Mouse (Mus musculus): ENCODE data around the gene Tuba3a. TPM values are rescaled to one million over a fixed set of nuclear protein-coding genes. Genes with fewer than 3 reads are reported as not detected.

Tuba3a gene
- polyA plus RNA-seq, 2 experiments = 0.47 TPM; not detected in 1

- Histone ChIP-seq H3K4me2 (replicated peaks; ENCODE audit: low read depth, low read length, severe bottlenecking) (no peak overlapping the region), H3K4me3 (replicated peaks; ENCODE audit: low read length) (no peak overlapping the region), H3K9ac (ENCODE audit: low read depth, low read length, severe bottlenecking) (no peak overlapping the region), H3K27me3 (ENCODE audit: control insufficient read depth, insufficient read depth, low read length) (no peaks in the 10 kb centered on the region), H3K4me1 (ENCODE audit: control insufficient read depth, insufficient read depth, low read length) (peaks cover 5% of the 10 kb centered on the region), H3K27ac (replicated peaks; ENCODE audit: low read depth, low read length) (no peak overlapping the region), H3K36me3 (ENCODE audit: control insufficient read depth, insufficient read depth, low read length) (no peaks in the 10 kb centered on the region), H3K9me3 (ENCODE audit: control insufficient read depth, low read length) (no peaks in the 10 kb centered on the region)
- ATAC-seq (ENCODE audit: low FRiP score, low read depth) (no peak), DNase-seq (ENCODE audit: low spot score) (no peak)
- TF ChIP-seq POLR2A (IDR thresholded peaks at IDR 0.05; ENCODE audit: borderline replicate concordance, extremely low read depth, insufficient read depth, insufficient read length) = no peak
- 78% methylated on average over 6 of the region's 6 CpGs for WGBS
Measured at GRCm38 (mm10) chr6:125236341-125236740, 49.5 kb downstream of the Tuba3a start.

GRCm38 (mm10) chr6:125234520-125234828 lies 51.4 kb downstream of the Tuba3a start:
- Histone ChIP-seq H3K27ac (replicated peaks; ENCODE audit: low read depth, low read length) (no peak overlapping the region), H3K9ac (ENCODE audit: low read depth, low read length, severe bottlenecking) (no peak overlapping the region), H3K4me2 (replicated peaks; ENCODE audit: low read depth, low read length, severe bottlenecking) (no peak overlapping the region), H3K4me3 (replicated peaks; ENCODE audit: low read length) (no peak overlapping the region), H3K36me3 (ENCODE audit: control insufficient read depth, insufficient read depth, low read length) (no peaks in the 10 kb centered on the region), H3K9me3 (ENCODE audit: control insufficient read depth, low read length) (no peaks in the 10 kb centered on the region), H3K4me1 (ENCODE audit: control insufficient read depth, insufficient read depth, low read length) (peaks cover 5% of the 10 kb centered on the region), H3K27me3 (ENCODE audit: control insufficient read depth, insufficient read depth, low read length) (no peaks in the 10 kb centered on the region)
- no peak for TF ChIP-seq POLR2A (IDR thresholded peaks at IDR 0.05; ENCODE audit: borderline replicate concordance, extremely low read depth, insufficient read depth, insufficient read length)
- no peak for DNase-seq (ENCODE audit: low spot score)
- ATAC-seq (ENCODE audit: low FRiP score, low read depth) = no peak
- WGBS = 52% methylated on average over 5 of the region's 5 CpGs

GRCm38 (mm10) chr6:125233816-125234519 lies 51.9 kb downstream of the Tuba3a start:
- H3K36me3 ChIP-seq (ENCODE audit: control insufficient read depth, insufficient read depth, low read length) = no peaks in the 10 kb centered on the region
- H3K9ac ChIP-seq (ENCODE audit: low read depth, low read length, severe bottlenecking) = no peak overlapping the region
- TF ChIP-seq POLR2A (IDR thresholded peaks at IDR 0.05; ENCODE audit: borderline replicate concordance, extremely low read depth, insufficient read depth, insufficient read length) = no peak
- 59% methylated on average over 7 of the region's 7 CpGs for WGBS
- no peak overlapping the region for H3K4me2 ChIP-seq (replicated peaks; ENCODE audit: low read depth, low read length, severe bottlenecking)
- H3K9me3 ChIP-seq (ENCODE audit: control insufficient read depth, low read length) = no peaks in the 10 kb centered on the region
- no peak overlapping the region for H3K4me3 ChIP-seq (replicated peaks; ENCODE audit: low read length)
- no peaks in the 10 kb centered on the region for H3K27me3 ChIP-seq (ENCODE audit: control insufficient read depth, insufficient read depth, low read length)
- DNase-seq (ENCODE audit: low spot score) = no peak
- H3K4me1 ChIP-seq (ENCODE audit: control insufficient read depth, insufficient read depth, low read length) = peaks cover 5% of the 10 kb centered on the region
- no peak overlapping the region for H3K27ac ChIP-seq (replicated peaks; ENCODE audit: low read depth, low read length)
- ATAC-seq (ENCODE audit: low FRiP score, low read depth) = no peak

- ATAC-seq (ENCODE audit: low FRiP score, low read depth) (no peak), DNase-seq (ENCODE audit: low spot score) (no peak)
- Histone ChIP-seq H3K9ac (ENCODE audit: low read depth, low read length, severe bottlenecking) (no peak overlapping the region), H3K4me3 (replicated peaks; ENCODE audit: low read length) (no peak overlapping the region), H3K9me3 (ENCODE audit: control insufficient read depth, low read length) (no peaks in the 10 kb centered on the region), H3K27ac (replicated peaks; ENCODE audit: low read depth, low read length) (no peak overlapping the region), H3K4me1 (ENCODE audit: control insufficient read depth, insufficient read depth, low read length) (peaks cover 5% of the 10 kb centered on the region), H3K27me3 (ENCODE audit: control insufficient read depth, insufficient read depth, low read length) (no peaks in the 10 kb centered on the region), H3K4me2 (replicated peaks; ENCODE audit: low read depth, low read length, severe bottlenecking) (0 out of 2 replicates have a peak overlapping the region, but pooled peaks have one; percentile 91), H3K36me3 (ENCODE audit: control insufficient read depth, insufficient read depth, low read length) (no peaks in the 10 kb centered on the region)
- TF ChIP-seq POLR2A (IDR thresholded peaks at IDR 0.05; ENCODE audit: borderline replicate concordance, extremely low read depth, insufficient read depth, insufficient read length) = no peak
- 80% methylated on average over 6 of the region's 6 CpGs for WGBS
Measured at GRCm38 (mm10) chr6:125232516-125232915, 53.3 kb downstream of the Tuba3a start.

GRCm38 (mm10) chr6:125232045-125232437 lies 53.8 kb downstream of the Tuba3a start:
- no peak for TF ChIP-seq POLR2A (IDR thresholded peaks at IDR 0.05; ENCODE audit: borderline replicate concordance, extremely low read depth, insufficient read depth, insufficient read length)
- H3K9ac ChIP-seq (ENCODE audit: low read depth, low read length, severe bottlenecking) = peak overlapping the region; percentile 77
- no peaks in the 10 kb centered on the region for H3K9me3 ChIP-seq (ENCODE audit: control insufficient read depth, low read length)
- H3K27ac ChIP-seq (replicated peaks; ENCODE audit: low read depth, low read length) = no peak overlapping the region
- peak overlapping the region; percentile 46 for H3K4me3 ChIP-seq (replicated peaks; ENCODE audit: low read length)
- peak overlapping the region; percentile 91 for H3K4me2 ChIP-seq (replicated peaks; ENCODE audit: low read depth, low read length, severe bottlenecking)
- no peaks in the 10 kb centered on the region for H3K36me3 ChIP-seq (ENCODE audit: control insufficient read depth, insufficient read depth, low read length)
- ATAC-seq (ENCODE audit: low FRiP score, low read depth) (no peak), DNase-seq (ENCODE audit: low spot score) (no peak)
- H3K4me1 ChIP-seq (ENCODE audit: control insufficient read depth, insufficient read depth, low read length) = peaks cover 5% of the 10 kb centered on the region
- H3K27me3 ChIP-seq (ENCODE audit: control insufficient read depth, insufficient read depth, low read length) = no peaks in the 10 kb centered on the region
- WGBS = 45% methylated on average over 4 of the region's 4 CpGs
